Mouse (Mus musculus) ES-E14 (cell line): ENCODE data around the gene Zfp618.

Source experiments
- MAFK ChIP-seq: IDR thresholded peaks from 2 replicates; pipeline ENCODE4 v1.6.1; 2014; ENCODE audit warnings: mild to moderate bottlenecking, low read depth, low read length, inconsistent platforms; ENCODE audit not compliant: insufficient read depth
- ZNF384 ChIP-seq: IDR thresholded peaks from 2 replicates; pipeline ENCODE4 v1.6.1; 2012; ENCODE audit warnings: low read depth, low read length, inconsistent platforms

- TF ChIP-seq MAFK, result no peak
- no peak for TF ChIP-seq ZNF384
Observed at GRCm38 (mm10) chr4:63118639-63119437, 153.5 kb downstream of the Zfp618 start.
